Mouse (Mus musculus): Measurements from ENCODE around the gene Plcl1. TPM values are rescaled to one million over a fixed set of nuclear protein-coding genes. Genes with fewer than 3 reads are reported as not detected.

Gene Plcl1
- polyA plus RNA-seq, 2 experiments = 0.05 to 0.12 TPM

GRCm38 (mm10) chr1:55705756-55706155, 300.0 kb downstream of the Plcl1 start:
- Histone ChIP-seq H3K9ac (replicated peaks) (no peak overlapping the region), H3K4me1 (replicated peaks; ENCODE audit: control insufficient read depth in 2 of 2, insufficient read depth in 2 of 2, low read length in 1 of 2) (no peaks in the 10 kb centered on the region), H3K4me3 (ENCODE audit: insufficient read depth in 1 of 2, low read depth in 2 of 2, low read length in 2 of 2) (no peak overlapping the region), H3K4me2 (ENCODE audit: low read depth) (no peak overlapping the region), H3K9me3 (ENCODE audit: control insufficient read depth, low read length) (no peaks in the 10 kb centered on the region), H3K36me3 (replicated peaks; ENCODE audit: control insufficient read depth, insufficient read depth, low read depth) (no peaks in the 10 kb centered on the region), H3K27me3 (ENCODE audit: control insufficient read depth, insufficient read depth, low read length) (no peaks in the 10 kb centered on the region), H3K27ac (no peak overlapping the region)
- DNase-seq (ENCODE audit: low read depth in 3 of 3, low spot score in 3 of 3) (no peak), ATAC-seq (ENCODE audit: insufficient read depth) (no peak)
- 47% methylated on average over 3 of the region's 3 CpGs for WGBS (ENCODE audit: insufficient replicate concordance)
- TF ChIP-seq CTCF (IDR thresholded peaks at IDR 0.05; ENCODE audit: low read depth) = no peak
- TF ChIP-seq EP300 (IDR thresholded peaks at IDR 0.05; ENCODE audit: low read depth) = no peak

- H3K36me3 ChIP-seq (replicated peaks; ENCODE audit: control insufficient read depth, insufficient read depth, low read depth) = no peaks in the 10 kb centered on the region
- no peaks in the 10 kb centered on the region for H3K9me3 ChIP-seq (ENCODE audit: control insufficient read depth, low read length)
- ATAC-seq (ENCODE audit: insufficient read depth) (no peak), DNase-seq (ENCODE audit: low read depth in 3 of 3, low spot score in 3 of 3) (no peak)
- H3K27ac ChIP-seq = no peak overlapping the region
- 44% methylated on average over 1 of the region's 1 CpGs for WGBS (ENCODE audit: insufficient replicate concordance)
- no peaks in the 10 kb centered on the region for H3K4me1 ChIP-seq (replicated peaks; ENCODE audit: control insufficient read depth in 2 of 2, insufficient read depth in 2 of 2, low read length in 1 of 2)
- TF ChIP-seq CTCF (IDR thresholded peaks at IDR 0.05; ENCODE audit: low read depth) = no peak
- TF ChIP-seq EP300 (IDR thresholded peaks at IDR 0.05; ENCODE audit: low read depth) = no peak
- H3K4me3 ChIP-seq (ENCODE audit: insufficient read depth in 1 of 2, low read depth in 2 of 2, low read length in 2 of 2) = no peak overlapping the region
- no peaks in the 10 kb centered on the region for H3K27me3 ChIP-seq (ENCODE audit: control insufficient read depth, insufficient read depth, low read length)
- H3K9ac ChIP-seq (replicated peaks) = no peak overlapping the region
- H3K4me2 ChIP-seq (ENCODE audit: low read depth) = no peak overlapping the region
These were observed 301.2 kb downstream of the Plcl1 start for GRCm38 (mm10) chr1:55706933-55707332.

GRCm38 (mm10) chr1:55717283-55717803, 311.6 kb downstream of the Plcl1 start:
- no peaks in the 10 kb centered on the region for H3K9me3 ChIP-seq (ENCODE audit: control insufficient read depth, low read length)
- H3K4me1 ChIP-seq (replicated peaks; ENCODE audit: control insufficient read depth in 2 of 2, insufficient read depth in 2 of 2, low read length in 1 of 2) = no peaks in the 10 kb centered on the region
- H3K27me3 ChIP-seq (ENCODE audit: control insufficient read depth, insufficient read depth, low read length) = no peaks in the 10 kb centered on the region
- no peak overlapping the region for H3K27ac ChIP-seq
- H3K4me2 ChIP-seq (ENCODE audit: low read depth) = no peak overlapping the region
- TF ChIP-seq CTCF (IDR thresholded peaks at IDR 0.05; ENCODE audit: low read depth) = no peak
- TF ChIP-seq EP300 (IDR thresholded peaks at IDR 0.05; ENCODE audit: low read depth) = no peak
- no peak overlapping the region for H3K9ac ChIP-seq (replicated peaks)
- WGBS (ENCODE audit: insufficient replicate concordance) = 69% methylated on average over 4 of the region's 4 CpGs
- DNase-seq (ENCODE audit: low read depth in 3 of 3, low spot score in 3 of 3) = no peak
- no peak for ATAC-seq (ENCODE audit: insufficient read depth)
- no peaks in the 10 kb centered on the region for H3K36me3 ChIP-seq (replicated peaks; ENCODE audit: control insufficient read depth, insufficient read depth, low read depth)
- H3K4me3 ChIP-seq (ENCODE audit: insufficient read depth in 1 of 2, low read depth in 2 of 2, low read length in 2 of 2) = no peak overlapping the region

- no peak overlapping the region for H3K27ac ChIP-seq
- WGBS (ENCODE audit: insufficient replicate concordance) = 42% methylated on average over 3 of the region's 3 CpGs
These were observed 319.7 kb downstream of the Plcl1 start for GRCm38 (mm10) chr1:55725428-55725827.

GRCm38 (mm10) chr1:55729332-55729731, 323.6 kb downstream of the Plcl1 start:
- ATAC-seq (ENCODE audit: insufficient read depth) (no peak), DNase-seq (ENCODE audit: low read depth in 3 of 3, low spot score in 3 of 3) (no peak)
- no peak overlapping the region for H3K27ac ChIP-seq
- WGBS (ENCODE audit: insufficient replicate concordance) = 61% methylated on average over 3 of the region's 3 CpGs
- TF ChIP-seq CTCF (IDR thresholded peaks at IDR 0.05; ENCODE audit: low read depth) (no peak), EP300 (IDR thresholded peaks at IDR 0.05; ENCODE audit: low read depth) (no peak)
- H3K9ac ChIP-seq (replicated peaks) = no peak overlapping the region
- no peak overlapping the region for H3K4me2 ChIP-seq (ENCODE audit: low read depth)
- no peaks in the 10 kb centered on the region for H3K4me1 ChIP-seq (replicated peaks; ENCODE audit: control insufficient read depth in 2 of 2, insufficient read depth in 2 of 2, low read length in 1 of 2)
- no peaks in the 10 kb centered on the region for H3K9me3 ChIP-seq (ENCODE audit: control insufficient read depth, low read length)
- H3K36me3 ChIP-seq (replicated peaks; ENCODE audit: control insufficient read depth, insufficient read depth, low read depth) = no peaks in the 10 kb centered on the region
- H3K27me3 ChIP-seq (ENCODE audit: control insufficient read depth, insufficient read depth, low read length) = no peaks in the 10 kb centered on the region
- no peak overlapping the region for H3K4me3 ChIP-seq (ENCODE audit: insufficient read depth in 1 of 2, low read depth in 2 of 2, low read length in 2 of 2)

More at GRCm38 (mm10) chr1:55725428-55725827, 319.7 kb downstream of the Plcl1 start:
- no peak overlapping the region for H3K4me3 ChIP-seq (ENCODE audit: insufficient read depth in 1 of 2, low read depth in 2 of 2, low read length in 2 of 2)
- H3K9me3 ChIP-seq (ENCODE audit: control insufficient read depth, low read length) = no peaks in the 10 kb centered on the region
- H3K27me3 ChIP-seq (ENCODE audit: control insufficient read depth, insufficient read depth, low read length) = no peaks in the 10 kb centered on the region
- H3K36me3 ChIP-seq (replicated peaks; ENCODE audit: control insufficient read depth, insufficient read depth, low read depth) = no peaks in the 10 kb centered on the region
- no peaks in the 10 kb centered on the region for H3K4me1 ChIP-seq (replicated peaks; ENCODE audit: control insufficient read depth in 2 of 2, insufficient read depth in 2 of 2, low read length in 1 of 2)
- no peak for DNase-seq (ENCODE audit: low read depth in 3 of 3, low spot score in 3 of 3)
- H3K4me2 ChIP-seq (ENCODE audit: low read depth) = no peak overlapping the region
- ATAC-seq (ENCODE audit: insufficient read depth) = no peak
- H3K9ac ChIP-seq (replicated peaks) = no peak overlapping the region
- TF ChIP-seq EP300 (IDR thresholded peaks at IDR 0.05; ENCODE audit: low read depth) = no peak
- TF ChIP-seq CTCF (IDR thresholded peaks at IDR 0.05; ENCODE audit: low read depth) = no peak

Data from liver, embryonic 14.5 days (tissue).